Mouse (Mus musculus): Measurements from ENCODE around the gene Mms19.

The Mms19 gene

DNA sequence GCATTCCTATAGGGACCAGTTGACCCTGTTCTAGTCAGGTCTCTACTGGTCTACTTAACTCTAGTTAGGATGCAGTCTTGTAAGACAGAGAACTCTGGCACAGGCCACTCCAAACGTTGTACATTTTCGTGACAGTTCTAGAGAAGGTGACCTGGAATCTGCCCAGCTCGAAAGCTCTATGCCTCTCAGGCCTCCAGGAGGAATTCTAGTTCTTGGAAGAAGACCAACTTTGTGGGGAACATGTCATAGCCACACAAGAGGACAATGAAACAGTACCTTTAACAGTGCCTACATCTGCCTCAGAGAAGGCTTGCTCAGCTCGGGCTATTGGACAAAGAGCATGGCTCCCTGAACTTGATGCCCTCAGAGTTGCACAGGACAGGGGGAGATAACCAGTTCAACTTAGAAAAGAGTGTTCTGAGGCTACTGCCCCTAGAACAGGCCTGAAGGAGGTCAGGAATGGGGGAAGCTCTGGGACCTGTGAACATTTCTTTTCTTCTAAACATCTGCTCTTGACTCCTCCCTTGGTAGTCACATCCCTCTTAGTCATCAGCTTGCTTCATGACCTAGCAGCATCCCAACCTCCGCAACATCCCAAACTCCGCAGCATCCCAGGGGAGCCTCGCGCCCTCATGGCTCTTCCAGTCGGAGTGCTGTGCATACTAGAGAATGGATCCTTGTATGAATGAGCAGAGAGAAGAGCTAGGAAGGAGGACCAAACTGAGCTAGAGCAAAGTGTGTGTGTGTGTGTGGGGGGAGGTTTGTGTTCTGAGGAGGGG lies 18.0 kb upstream of the Mms19 start:
- no peak for DNase-seq

DNA sequence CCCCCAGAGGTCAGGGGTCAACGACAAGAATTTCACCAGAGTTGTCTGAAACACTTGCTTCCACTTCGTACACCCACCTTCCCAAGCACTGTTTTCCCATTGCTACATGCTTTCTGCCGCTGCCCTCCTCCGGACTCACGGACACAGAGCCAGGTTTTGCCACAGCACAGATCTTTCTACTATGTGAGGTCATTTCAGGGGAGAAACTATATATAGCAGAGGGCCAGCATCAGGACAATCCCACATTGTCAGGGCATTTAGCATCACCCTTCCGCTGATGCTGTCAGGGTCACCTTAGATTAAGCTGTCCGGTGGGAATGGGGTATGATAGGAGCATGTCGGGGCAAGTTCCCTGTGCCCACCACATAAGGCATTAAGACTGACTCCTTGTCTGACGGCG lies 16.1 kb upstream of the Mms19 start:
- DNase-seq = no peak

DNA sequence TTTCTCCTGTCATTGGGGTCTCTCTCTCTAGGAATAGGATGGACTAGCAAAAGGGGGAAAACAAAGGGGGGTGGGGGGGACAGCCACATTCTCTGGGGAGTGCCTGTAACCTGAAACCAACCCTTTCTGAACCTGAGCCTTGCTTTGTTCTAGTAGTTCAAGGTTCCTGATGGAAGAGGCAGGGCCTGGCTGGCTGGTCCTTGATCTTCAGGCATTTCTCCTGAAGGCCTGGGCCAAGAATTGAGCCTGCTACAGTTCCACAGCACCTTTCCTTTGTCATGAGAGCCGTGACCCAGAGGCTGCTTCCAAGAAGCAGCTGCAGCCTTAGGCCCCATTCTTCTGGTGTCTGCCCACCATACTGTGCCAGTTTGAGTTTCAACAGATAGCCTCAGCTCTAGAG lies 14.5 kb upstream of the Mms19 start:
- no peak for DNase-seq

DNA sequence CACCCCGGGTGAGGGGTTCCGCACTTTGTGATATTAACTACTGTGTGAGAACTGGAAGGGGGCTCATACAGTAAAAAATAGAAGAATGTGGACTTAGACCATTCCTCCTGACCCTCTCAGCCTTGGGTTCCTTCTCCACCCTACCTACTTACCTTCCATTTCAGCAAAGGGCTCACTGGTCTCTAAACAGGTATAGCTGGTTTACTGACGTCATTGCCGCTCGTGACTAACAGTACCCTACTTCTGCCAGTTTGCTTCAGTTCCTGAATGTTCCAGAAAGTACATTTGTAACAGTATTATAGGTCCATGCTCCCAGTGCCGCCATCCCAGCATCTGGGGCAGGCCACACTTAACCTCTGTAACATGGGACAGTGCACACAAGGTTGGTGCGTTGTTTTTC lies 13.1 kb upstream of the Mms19 start:
- no peak for DNase-seq

DNA sequence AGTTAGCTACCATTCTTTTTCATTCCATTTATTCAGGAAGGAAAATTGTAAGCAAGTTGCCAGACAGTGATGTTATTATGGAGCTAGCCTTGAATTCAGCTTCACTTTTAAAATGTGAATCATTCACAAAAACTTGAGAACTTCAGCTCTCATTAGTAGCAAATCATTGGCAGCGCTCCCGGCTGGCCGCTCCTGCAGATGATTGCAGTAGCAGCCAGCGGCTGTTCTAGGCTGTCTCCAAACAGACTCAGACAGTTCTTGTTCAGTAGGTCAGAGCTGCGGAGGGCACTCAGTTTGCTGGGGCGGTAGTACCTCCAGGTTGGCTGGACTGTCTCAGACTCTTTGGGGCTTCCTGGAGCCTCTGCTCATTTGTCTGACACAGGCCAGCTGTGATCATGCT lies 12.5 kb upstream of the Mms19 start:
- peak; percentile 83 to 92 for DNase-seq

DNA sequence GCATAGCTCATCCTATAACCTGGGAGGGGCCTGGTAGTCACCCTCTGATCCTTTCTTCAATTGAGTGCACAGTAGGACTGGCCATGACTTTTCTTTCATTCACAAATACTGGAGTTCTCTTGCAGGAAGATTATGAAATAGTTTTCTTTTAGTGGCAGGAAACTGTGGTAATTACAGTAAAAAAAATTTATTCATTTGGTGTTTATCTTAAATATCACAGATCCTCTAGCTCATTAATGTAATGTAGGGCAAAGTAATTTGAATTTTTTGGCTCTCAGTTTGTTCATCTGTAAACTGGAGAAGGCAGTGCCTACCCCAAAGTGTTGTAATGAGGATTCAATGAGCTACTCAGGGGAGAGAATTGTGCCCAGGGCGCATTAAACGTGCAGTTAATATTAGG lies 12.0 kb upstream of the Mms19 start:
- DNase-seq = no peak

DNA sequence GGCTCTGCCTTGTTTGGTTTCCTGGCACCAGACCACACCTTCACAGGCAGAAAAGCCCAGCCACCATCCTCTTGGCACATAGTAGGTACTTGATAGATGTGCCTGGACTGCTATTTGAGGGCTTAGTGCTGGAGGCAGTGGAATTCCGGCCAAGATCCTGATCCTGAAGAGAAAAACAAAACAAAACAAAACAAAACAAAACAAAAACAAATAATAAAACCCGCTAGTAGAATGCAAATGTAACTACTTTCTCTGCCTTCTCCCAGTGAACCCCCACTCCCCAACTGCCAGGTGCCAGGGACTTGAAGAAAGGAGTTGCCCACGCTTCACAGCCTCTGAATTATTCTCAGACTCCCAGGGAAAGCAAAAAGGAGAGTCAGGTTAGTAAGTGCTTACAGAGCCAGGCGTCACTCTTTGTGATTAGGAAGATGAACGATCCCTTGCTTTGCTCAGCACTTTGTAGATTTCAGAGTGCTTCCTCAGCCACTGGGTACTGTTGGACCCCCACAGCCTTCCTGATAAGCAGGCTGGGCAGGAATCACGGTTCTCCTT lies 11.0 kb upstream of the Mms19 start:
- DNase-seq = no peak

DNA sequence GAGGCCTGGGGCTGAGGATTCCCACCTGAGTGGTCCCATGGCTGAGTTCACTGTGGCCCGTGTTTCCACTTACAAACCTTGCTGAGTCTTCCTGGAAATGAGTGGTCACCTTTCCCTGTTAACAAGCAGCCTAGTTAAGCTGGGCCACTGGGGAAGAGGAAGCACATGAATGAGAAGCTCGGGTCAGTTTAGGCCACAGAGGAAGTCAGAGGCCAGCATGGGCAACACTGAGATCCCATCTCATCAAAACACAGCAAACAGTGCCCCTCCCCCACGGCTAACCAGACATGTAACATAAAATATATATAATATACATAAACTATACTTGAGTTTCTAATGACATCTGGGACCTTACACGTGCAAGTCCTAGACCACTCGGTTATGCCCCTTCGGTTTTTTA lies 8.9 kb upstream of the Mms19 start:
- no peak for DNase-seq

DNA sequence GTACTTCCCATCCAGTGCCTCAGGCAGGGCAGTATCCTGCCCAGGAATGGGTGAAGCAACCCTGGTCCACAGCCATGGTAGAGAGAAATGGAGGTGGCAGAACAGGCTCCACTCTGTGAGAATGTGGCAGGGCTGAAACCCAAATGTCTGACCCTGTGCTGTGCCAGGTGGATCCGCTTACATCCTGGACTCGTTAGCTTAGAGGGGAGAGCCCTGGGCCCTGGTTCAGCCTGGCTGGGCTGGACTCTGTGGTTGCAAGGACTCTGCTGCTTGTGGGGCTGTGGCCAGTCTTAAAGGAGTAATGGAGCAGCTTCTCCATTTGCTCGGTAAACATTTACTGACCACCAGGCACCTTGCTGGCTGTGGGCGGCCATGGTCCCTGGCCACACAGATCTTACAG lies 6.2 kb upstream of the Mms19 start:
- DNase-seq = no peak

DNA sequence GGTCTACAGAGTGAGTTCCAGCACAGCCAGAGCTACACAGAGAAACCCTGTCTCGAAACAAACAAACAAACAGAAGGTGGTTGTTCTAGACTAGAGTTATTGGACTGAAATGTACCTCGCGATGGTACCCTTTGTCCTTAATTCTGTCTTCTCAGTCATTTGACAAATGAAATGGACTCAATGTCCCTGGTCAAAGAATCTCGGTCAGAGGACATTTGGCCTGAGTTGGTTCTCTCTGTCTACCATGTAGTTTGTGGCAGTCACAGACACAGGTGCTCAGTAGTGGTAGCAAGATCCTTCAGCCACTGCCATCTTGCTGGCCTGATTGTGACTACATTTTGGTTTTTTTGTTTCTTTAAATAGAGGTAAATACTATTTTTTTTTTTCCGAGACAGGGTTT lies 5.0 kb upstream of the Mms19 start:
- DNase-seq = no peak

DNA sequence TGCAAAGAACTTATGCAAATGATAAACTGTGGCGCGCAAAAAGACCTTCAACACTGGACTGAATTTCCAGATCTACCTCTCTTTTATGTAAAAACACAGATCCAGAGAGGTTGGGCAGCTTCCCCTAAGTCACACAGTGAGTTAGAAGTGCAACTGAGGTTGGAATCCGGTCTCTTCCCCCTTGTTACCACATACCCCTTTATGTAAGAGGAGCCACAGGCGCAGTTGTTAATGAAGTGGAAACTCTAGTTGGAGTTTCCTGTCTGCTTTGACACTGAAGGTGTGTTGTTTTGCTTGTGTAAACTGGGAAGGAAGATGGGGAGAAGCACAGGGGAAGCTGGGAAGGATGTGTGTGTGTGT lies 1.8 kb upstream of the Mms19 start:
- no peak for DNase-seq

DNA sequence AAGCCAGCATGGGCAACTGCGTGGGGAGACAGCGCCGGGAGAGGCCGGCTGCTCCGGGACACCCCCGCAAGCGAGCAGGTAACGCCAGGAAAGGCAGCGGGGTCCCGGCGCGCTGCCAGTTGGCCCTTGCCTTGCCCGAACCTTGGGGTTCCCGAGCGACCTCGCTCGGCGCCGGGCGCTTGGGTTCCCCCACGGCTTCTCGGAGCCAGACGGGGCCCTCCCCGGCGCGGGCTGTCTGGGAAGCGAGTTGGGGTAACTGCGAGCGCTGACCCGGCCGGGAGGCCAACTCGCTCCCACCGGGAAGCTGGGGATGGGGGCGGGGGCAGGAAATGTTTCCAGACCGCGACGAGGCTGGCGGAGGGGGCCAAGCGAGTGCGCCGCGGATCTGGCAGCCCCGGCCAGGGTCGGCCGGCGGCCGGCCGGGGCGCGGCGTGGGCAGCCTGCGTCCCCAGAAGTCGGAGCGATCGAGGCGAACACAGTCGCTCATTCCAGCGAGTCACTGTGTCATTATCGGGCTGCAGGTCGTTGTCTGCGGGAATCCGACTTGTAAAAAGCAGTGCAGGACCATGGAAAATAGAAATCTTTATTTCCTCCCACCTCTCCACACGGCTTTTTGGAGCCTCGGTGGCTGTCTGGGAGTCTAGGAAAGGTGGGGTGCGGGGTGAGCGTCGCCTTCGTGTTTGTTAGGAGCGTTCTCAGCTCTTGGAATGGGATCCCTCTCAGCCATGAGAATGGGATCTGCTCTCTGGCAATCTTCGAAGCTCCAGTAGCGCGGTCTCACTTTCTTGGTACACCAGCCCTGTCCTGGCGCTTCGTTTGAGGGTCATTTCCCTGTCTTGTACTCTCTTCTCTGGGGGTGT lies 1.2 kb upstream of the Mms19 start:
- peak in 1 of 2 experiments; percentile 58 for DNase-seq

DNA sequence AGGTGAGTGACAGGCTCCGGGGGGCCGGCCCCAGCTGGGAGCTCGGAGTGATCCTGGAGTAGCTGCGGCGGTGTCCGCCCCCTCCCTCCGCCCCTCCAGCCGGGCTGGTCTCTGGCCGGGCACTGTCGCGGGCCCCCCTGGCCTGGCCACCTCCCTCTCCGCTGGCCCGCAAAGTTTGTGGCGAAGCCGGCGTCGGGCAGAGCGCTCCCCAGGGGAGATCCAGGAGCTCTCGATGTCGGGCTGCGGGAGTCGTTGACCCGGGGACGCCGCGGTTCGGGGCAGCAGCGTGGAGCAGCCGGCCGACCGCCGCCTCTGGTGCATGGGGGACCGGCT lies 604 bp upstream of the Mms19 start, which contains the start of gene Ubtd1:
Ubtd1 (plus strand) TSS at position 169 of the 333 bp plus-strand sequence.
- DNase-seq = no peak

DNA sequence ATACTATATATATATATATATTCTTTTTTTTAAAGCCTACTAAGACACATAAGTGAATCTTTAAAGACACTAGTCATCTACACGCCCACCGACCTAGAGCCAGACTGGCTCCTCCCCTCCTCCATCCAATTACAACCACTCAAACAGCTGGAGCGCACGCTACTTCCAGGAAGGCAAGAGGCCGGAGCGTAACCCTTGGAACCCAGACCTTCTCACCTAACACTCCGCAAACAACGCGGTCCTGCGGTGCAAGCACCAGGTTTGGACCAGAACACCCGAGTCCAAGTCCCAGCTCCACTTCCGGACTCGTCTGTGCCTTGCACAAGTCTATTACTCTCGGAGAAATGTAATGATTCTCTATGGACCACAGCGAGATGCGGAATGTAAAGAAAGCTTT lies 537 bp downstream of the Mms19 start:
- DNase-seq = peak; percentile 54 to 66

DNA sequence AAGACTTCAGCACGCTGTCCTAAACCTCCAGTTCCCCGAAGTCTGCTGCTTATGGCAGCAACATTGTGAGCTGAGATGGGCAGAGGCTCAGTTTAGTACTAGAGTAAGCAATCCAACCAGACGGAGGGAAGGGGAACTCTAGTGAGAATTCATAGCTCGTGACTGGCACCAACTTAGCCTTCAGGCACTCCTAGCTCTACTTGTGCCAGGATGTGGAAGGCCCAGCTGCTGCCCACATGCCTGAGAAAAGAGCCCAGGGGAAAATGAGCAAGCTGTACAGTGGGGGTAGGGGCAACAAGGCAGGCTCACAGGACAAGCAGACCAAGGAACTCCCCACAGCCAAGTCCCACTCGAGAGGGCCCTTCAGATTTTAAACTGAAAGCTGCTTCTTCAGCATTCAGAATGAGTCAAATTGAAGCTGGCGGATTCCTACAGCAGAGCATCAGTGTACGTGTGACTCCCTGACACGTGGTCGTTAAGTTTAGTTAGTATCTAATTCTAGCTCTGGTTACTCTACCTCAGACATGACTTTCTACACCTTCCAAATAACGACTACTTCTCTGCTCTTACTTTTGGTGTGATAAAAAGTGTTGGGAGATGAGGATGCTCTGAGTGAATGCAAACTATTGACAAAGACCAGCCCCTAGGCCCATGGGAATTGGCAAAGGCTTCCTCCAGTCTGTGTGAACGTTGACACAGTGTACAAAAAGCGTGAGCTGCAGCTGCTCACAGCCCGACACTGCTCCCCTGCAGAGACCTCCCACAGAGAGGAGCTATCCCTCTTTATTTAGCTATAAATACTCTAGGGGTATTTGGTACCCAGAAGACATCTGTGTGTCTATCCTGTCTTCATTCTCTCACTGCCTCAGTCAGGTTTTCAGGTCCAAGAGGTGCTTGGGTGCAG lies 6.8 kb downstream of the Mms19 start:
- DNase-seq = peak in 1 of 2 experiments; percentile 34

DNA sequence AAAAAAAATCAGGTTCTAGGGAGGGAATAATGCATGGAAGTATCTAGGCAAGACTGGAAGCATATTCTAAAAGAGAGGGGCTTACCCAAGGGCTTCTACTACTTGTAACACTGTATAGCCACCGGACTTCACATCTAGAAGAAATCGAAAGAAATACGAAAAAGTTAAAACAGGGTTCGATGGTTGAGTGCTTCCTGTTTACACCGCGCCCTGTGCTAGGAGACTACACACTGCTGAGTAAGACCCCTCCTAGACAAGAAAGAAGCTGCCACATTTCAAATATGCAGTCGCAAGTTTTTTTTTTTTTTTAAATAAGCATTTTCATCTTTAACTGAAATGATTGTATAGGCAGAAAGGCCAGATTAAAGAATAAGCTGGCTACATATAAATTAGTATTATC lies 11.3 kb downstream of the Mms19 start:
- DNase-seq = no peak

DNA sequence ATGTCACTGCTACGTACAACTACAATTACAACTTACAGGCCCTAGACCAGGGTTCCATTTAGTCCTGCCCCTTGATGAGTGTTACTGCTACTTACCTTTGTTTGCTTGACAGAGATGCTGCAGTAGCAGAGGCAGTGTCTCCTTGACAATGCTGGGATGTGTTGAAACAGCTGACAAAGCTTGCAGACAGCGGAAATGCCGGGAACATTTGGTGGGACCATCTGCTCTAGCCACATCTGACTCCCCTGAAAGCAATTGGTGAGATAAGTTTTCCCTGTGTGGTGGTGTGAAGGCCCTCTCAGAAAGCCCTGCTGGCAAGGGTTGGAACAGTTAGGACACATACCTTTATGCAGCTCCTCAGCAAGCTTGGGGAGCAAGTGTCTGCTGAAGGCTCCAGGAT lies 27.4 kb downstream of the Mms19 start:
- DNase-seq = no peak

DNA sequence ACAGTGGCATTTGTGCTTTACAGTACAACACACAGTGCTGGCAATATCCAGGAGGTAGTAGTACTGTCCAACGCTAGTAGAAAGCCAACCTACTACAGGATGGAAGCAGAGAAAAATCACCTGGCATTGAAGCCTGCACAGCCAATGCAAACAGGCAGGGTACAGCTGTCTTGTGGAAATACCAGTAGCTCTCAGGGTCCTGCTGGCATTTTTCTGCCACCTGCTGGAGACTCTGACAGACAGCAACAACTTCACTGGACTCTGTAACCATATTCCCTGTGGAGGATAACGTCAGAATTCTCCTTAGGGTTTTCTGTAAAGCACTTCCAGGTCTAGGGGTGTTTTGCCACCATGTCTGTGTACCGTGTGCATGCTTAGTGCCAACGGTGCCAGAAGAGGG lies 28.7 kb downstream of the Mms19 start:
- peak in 1 of 2 experiments; percentile 19 for DNase-seq

DNA sequence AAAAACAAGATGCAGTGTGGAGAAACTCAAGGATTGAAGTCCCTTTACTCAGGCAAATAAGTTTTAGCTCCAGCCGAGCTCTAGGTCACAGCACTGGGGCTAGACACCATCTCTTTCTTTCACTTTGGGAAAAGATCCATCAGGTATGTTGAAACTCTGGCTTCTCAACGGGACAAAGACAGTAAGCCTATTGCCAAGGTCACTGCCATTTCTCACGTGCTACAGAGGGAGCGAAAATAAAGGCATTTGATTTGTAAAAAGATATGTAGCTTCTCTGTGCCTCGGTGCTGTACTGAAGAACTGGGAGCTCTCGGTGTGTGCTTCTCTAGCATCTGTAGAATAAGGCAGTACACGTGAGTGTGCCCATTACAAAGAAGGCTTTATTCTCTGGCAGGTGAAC lies 37.1 kb downstream of the Mms19 start:
- DNase-seq = no peak

DNA sequence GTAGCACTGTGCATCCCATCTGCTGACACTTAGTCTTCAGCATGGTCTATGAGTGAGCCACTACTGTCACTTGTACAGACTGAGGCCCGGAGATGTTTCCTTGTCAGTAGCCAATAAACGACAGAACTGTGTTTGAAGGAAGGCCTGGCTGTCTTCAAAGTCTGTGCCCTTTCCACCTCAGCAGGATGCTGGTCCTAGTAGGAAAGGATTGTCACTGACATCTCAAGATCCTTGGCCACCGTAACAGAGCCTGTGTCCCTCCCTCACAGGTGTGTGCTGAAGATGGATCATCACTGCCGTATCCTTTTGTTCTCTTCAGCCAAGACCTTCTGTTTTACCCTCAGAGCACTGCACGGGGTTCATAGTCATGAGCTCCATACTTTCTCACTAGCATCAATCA lies 42.4 kb downstream of the Mms19 start:
- DNase-seq = no peak

DNA sequence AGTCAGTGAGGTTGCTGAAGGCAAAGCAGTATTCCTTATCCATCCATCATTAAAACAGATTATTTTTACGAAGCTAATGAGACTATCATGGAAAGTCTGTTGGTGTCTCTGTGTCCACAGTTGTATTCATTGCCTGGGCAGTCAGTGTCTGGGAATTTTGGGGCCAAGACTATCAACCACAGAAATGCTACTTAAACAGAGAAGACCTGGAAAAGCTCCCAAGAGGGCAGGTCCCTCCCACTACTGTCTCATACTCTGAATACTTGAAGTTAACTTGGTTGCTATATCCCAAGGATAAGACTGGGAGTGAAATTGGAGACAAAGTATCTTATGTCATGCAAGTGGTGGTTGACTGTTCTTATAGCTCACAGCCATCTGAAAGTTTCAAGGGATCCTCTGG lies 45.0 kb downstream of the Mms19 start:
- no peak for DNase-seq

DNA sequence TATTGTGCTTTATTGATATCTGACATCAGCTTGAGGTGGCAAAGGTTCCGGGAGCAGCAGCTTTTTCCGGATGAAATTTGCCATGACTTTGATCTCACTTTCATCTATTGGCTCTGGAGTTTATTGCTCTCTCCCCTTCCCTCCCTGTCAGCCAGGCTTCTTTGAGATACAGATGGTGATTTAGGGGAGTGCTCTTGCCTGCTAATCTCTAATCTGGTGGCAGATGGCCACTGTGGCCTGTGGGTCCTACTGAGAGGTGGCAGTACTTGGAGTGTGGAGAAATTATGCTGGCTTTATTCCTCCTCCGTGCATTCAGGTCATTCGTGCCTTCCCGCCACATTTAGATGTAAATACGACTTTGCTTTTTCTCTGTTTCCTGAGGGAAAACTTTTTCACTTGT lies 46.8 kb downstream of the Mms19 start:
- no peak for DNase-seq
